Mouse (Mus musculus): ENCODE measurements around the gene Myrf.

- TF ChIP-seq POLR2A (IDR thresholded peaks at IDR 0.05; ENCODE audit: borderline replicate concordance, insufficient read depth, low read length) (no peak), CTCF (IDR thresholded peaks at IDR 0.05; ENCODE audit: borderline replicate concordance, insufficient read depth, low read depth, low read length) (no peak)
These were observed 72.6 kb downstream of the Myrf start for GRCm38 (mm10) chr19:10167951-10168350.

Data from cerebellum, adult 2 months (tissue).